Mouse (Mus musculus) stomach, embryonic 15.5 days (tissue): ENCODE measurements around the gene Duoxa2. TPM values are rescaled to one million over a fixed set of nuclear protein-coding genes. Genes with fewer than 3 reads are reported as not detected.
"Not testable (repeated sequence)": the region's sequence is repeated elsewhere in the genome, so short reads cannot be mapped to it uniquely, and the experiment has no call there.

Experiments used
- ATAC-seq: fragments of 200-750 bp; cut with Nextera tagmentation; 2 replicates; pipeline ENCODE4 v1.8.0; 2017; ENCODE audit warnings: low read depth, moderate number of reproducible peaks, moderate TSS enrichment; ENCODE audit not compliant: insufficient read depth, low FRiP score
- H3K27ac ChIP-seq: fragments of 300-500 bp; sonication (generic); 2 replicates; pipeline ENCODE4 v1.5.1; 2015; ENCODE audit warnings: mild to moderate bottlenecking, inconsistent platforms
- H3K27me3 ChIP-seq: fragments of 300-500 bp; sonication (generic); replicated peaks from 2 replicates; pipeline ENCODE4 v1.6.1; 2015; ENCODE audit warnings: inconsistent platforms
- H3K36me3 ChIP-seq: fragments of 300-500 bp; sonication (generic); 2 replicates; pipeline ENCODE4 v1.6.1; 2015; ENCODE audit warnings: inconsistent platforms
- H3K4me1 ChIP-seq: fragments of 300-500 bp; sonication (generic); 2 replicates; pipeline ENCODE4 v1.6.1; 2015; ENCODE audit warnings: inconsistent platforms
- H3K4me2 ChIP-seq: fragments of 300-500 bp; sonication (generic); 2 replicates; pipeline ENCODE4 v1.6.1; 2015; ENCODE audit warnings: mild to moderate bottlenecking, inconsistent platforms
- H3K4me3 ChIP-seq: fragments of 300-500 bp; sonication (generic); replicated peaks from 2 replicates; pipeline ENCODE4 v1.5.1; 2015; ENCODE audit warnings: inconsistent platforms
- H3K9ac ChIP-seq: fragments of 300-500 bp; sonication (generic); 2 replicates; pipeline ENCODE4 v1.6.1; 2015; ENCODE audit warnings: inconsistent platforms
- H3K9me3 ChIP-seq: fragments of 300-500 bp; sonication (generic); 2 replicates; pipeline ENCODE4 v1.6.1; 2016; ENCODE audit warnings: inconsistent platforms
- WGBS: fragments of 180-500 bp; shearing (Covaris S2); methylation state at CpG from one replicate; pipeline ENCODE4 v1.1.7; 2015; 5-methylcytosine and 5-hydroxymethylcytosine counted together
- polyA plus RNA-seq: library from polyadenylated mRNA; unstranded; fragments of >200 nt; fragmentation: Nextera tagmentation; extraction: Ambion mirVana; gene quantifications from 2 replicates; pipeline ENCODE4 v1.2.1, GENCODE M21; 2015

The Duoxa2 gene
- polyA plus RNA-seq, 1 experiment from 2014 or later: 0.87 TPM

GRCm38 (mm10) chr2:122345106-122345893 lies 46.6 kb downstream of the Duoxa2 start:
- WGBS: 71% methylated on average over 6 of the region's 6 CpGs

GRCm38 (mm10) chr2:122346164-122346563 lies 47.5 kb downstream of the Duoxa2 start:
- H3K36me3 ChIP-seq, ATAC-seq, H3K9ac ChIP-seq, H3K27me3 ChIP-seq, H3K4me3 ChIP-seq, H3K9me3 ChIP-seq, H3K4me2 ChIP-seq: not testable (repeated sequence)
- Histone ChIP-seq H3K4me1 (peaks cover 21% of the 10 kb centered on the region), H3K27ac (peak overlapping the region; percentile 70)
- 86% methylated on average over 6 of the region's 6 CpGs for WGBS

More at GRCm38 (mm10) chr2:122345106-122345893, 46.6 kb downstream of the Duoxa2 start:
- Histone ChIP-seq H3K27me3 (no peaks in the 10 kb centered on the region), H3K4me3 (no peak overlapping the region), H3K9ac (no peak overlapping the region), H3K9me3 (no peaks in the 10 kb centered on the region), H3K4me2 (no peak overlapping the region), H3K27ac (peak overlapping the region; percentile 70), H3K36me3 (no peaks in the 10 kb centered on the region), H3K4me1 (peaks cover 18% of the 10 kb centered on the region)
- ATAC-seq: no peak

- Histone ChIP-seq H3K4me3 (no peak overlapping the region), H3K9ac (no peak overlapping the region), H3K4me2 (no peak overlapping the region), H3K27ac (no peak overlapping the region), H3K4me1 (peaks cover 24% of the 10 kb centered on the region), H3K36me3 (no peaks in the 10 kb centered on the region), H3K9me3 (no peaks in the 10 kb centered on the region), H3K27me3 (no peaks in the 10 kb centered on the region)
- ATAC-seq: no peak
- WGBS: 87% methylated on average over 3 of the region's 3 CpGs
These were observed 48.6 kb downstream of the Duoxa2 start for GRCm38 (mm10) chr2:122347257-122347656.

GRCm38 (mm10) chr2:122348531-122349131 lies 49.9 kb downstream of the Duoxa2 start:
- 0 out of 2 replicates have a peak, but pooled peaks cover under 1% of the 10 kb centered on the region for H3K36me3 ChIP-seq
- H3K4me2 ChIP-seq: peak overlapping the region; percentile 81
- H3K4me3 ChIP-seq: peak overlapping the region; percentile 68
- 0% methylated on average over 54 of the region's 63 CpGs for WGBS
- peaks cover 24% of the 10 kb centered on the region for H3K4me1 ChIP-seq
- peak; percentile 85 for ATAC-seq
- H3K9me3 ChIP-seq: no peaks in the 10 kb centered on the region
- peak overlapping the region; percentile 76 for H3K9ac ChIP-seq
- H3K27ac ChIP-seq: peak overlapping the region; percentile 98
- no peaks in the 10 kb centered on the region for H3K27me3 ChIP-seq

- Histone ChIP-seq H3K36me3 (0 out of 2 replicates have a peak, but pooled peaks cover 3% of the 10 kb centered on the region), H3K4me1 (peaks cover 24% of the 10 kb centered on the region), H3K9me3 (no peaks in the 10 kb centered on the region), H3K9ac (peak overlapping the region; percentile 76), H3K27ac (peak overlapping the region; percentile 98), H3K4me3 (peak overlapping the region; percentile 68), H3K27me3 (no peaks in the 10 kb centered on the region), H3K4me2 (peak overlapping the region; percentile 81)
- 12% methylated on average over 14 of the region's 14 CpGs for WGBS
- peak; percentile 51 for ATAC-seq
These were observed 50.6 kb downstream of the Duoxa2 start for GRCm38 (mm10) chr2:122349136-122349785.

GRCm38 (mm10) chr2:122351156-122351930 lies 52.6 kb downstream of the Duoxa2 start:
- H3K4me2 ChIP-seq: no peak overlapping the region
- peaks cover 24% of the 10 kb centered on the region for H3K4me1 ChIP-seq
- no peaks in the 10 kb centered on the region for H3K27me3 ChIP-seq
- H3K27ac ChIP-seq: 0 out of 2 replicates have a peak overlapping the region, but pooled peaks have one; percentile 8
- H3K36me3 ChIP-seq: 0 out of 2 replicates have a peak, but pooled peaks cover 3% of the 10 kb centered on the region
- H3K4me3 ChIP-seq: no peak overlapping the region
- no peak overlapping the region for H3K9ac ChIP-seq
- no peak for ATAC-seq
- H3K9me3 ChIP-seq: no peaks in the 10 kb centered on the region
- 65% methylated on average over 5 of the region's 5 CpGs for WGBS

GRCm38 (mm10) chr2:122351931-122352329 lies 53.2 kb downstream of the Duoxa2 start:
- no peak for ATAC-seq

More at GRCm38 (mm10) chr2:122351931-122352329, 53.2 kb downstream of the Duoxa2 start:
- H3K4me3 ChIP-seq: no peak overlapping the region
- peaks cover 24% of the 10 kb centered on the region for H3K4me1 ChIP-seq
- H3K9ac ChIP-seq: no peak overlapping the region
- WGBS: 66% methylated on average over 4 of the region's 4 CpGs
- peak overlapping the region; percentile 8; the same call in 1 of the 2 replicates for H3K27ac ChIP-seq
- 0 out of 2 replicates have a peak, but pooled peaks cover 3% of the 10 kb centered on the region for H3K36me3 ChIP-seq
- no peaks in the 10 kb centered on the region for H3K27me3 ChIP-seq
- no peak overlapping the region for H3K4me2 ChIP-seq
- H3K9me3 ChIP-seq: no peaks in the 10 kb centered on the region

Other genes starting within 250 kb of the Duoxa2 start
- gene Spg11, start 180.5 kb upstream of the Duoxa2 start, polyA plus RNA-seq: 7.7 and 9.9 TPM in 2 replicates
- gene B2m, start 151.2 kb upstream of the Duoxa2 start, polyA plus RNA-seq: 338 and 449 TPM in 2 replicates
- gene Trim69, start 138.2 kb upstream of the Duoxa2 start, polyA plus RNA-seq: not detected in 2 replicates
- not detected in 2 replicates for gene Patl2, start 112.7 kb upstream of the Duoxa2 start, polyA plus RNA-seq
- not detected in 2 replicates for gene Terb2, start 112.6 kb upstream of the Duoxa2 start, polyA plus RNA-seq
- gene Sord, start 64.2 kb upstream of the Duoxa2 start, polyA plus RNA-seq: 33.8 and 49.9 TPM in 2 replicates
- 0.15 and 0.35 TPM in 2 replicates for gene Duox2, start 451 bp upstream of the Duoxa2 start, polyA plus RNA-seq
- 3.1 and 6.1 TPM in 2 replicates for gene Duoxa1, start 14.8 kb downstream of the Duoxa2 start, polyA plus RNA-seq
- gene Duox1, start 16.8 kb downstream of the Duoxa2 start, polyA plus RNA-seq: 1.0 and 2.0 TPM in 2 replicates
- gene Shf, start 70.3 kb downstream of the Duoxa2 start, polyA plus RNA-seq: 2.3 and 2.6 TPM in 2 replicates
- 14.3 and 20.0 TPM in 2 replicates for gene Slc28a2, start 127.6 kb downstream of the Duoxa2 start, polyA plus RNA-seq
- gene Gm14085, start 186.0 kb downstream of the Duoxa2 start, polyA plus RNA-seq: 0.13 and 0.14 TPM in 2 replicates